Mouse (Mus musculus) midbrain, embryonic 11.5 days (tissue): ENCODE results near the gene Arhgap19. TPM values are rescaled to one million over a fixed set of nuclear protein-coding genes. Genes with fewer than 3 reads are reported as not detected.

Experiments
- ATAC-seq: fragments of 200-750 bp; cut with Nextera tagmentation; 2 replicates; pipeline ENCODE4 v1.8.0; 2017; ENCODE audit warnings: moderate TSS enrichment, moderate library complexity; ENCODE audit not compliant: low FRiP score
- DNase-seq: peaks from one replicate; pipeline ENCODE4 v3.0.0; 2015; ENCODE audit warnings: low spot score; ENCODE audit errors: missing footprints
- H3K27ac ChIP-seq: fragments of 300-500 bp; sonication (generic); 2 replicates; pipeline ENCODE4 v1.5.1; 2014; ENCODE audit warnings: low read depth, low read length
- H3K27me3 ChIP-seq: fragments of 300-500 bp; sonication (generic); 2 replicates; pipeline ENCODE4 v1.6.1; 2014; ENCODE audit warnings: mild to moderate bottlenecking, low read length, moderate library complexity, mixed read lengths; ENCODE audit not compliant: control insufficient read depth, insufficient read depth
- H3K36me3 ChIP-seq: fragments of 300-500 bp; sonication (generic); 2 replicates; pipeline ENCODE4 v1.6.1; 2014; ENCODE audit warnings: mild to moderate bottlenecking, low read length, moderate library complexity, mixed read lengths; ENCODE audit not compliant: control insufficient read depth, insufficient read depth
- H3K4me1 ChIP-seq: fragments of 300-500 bp; sonication (generic); 2 replicates; pipeline ENCODE4 v1.6.1; 2014; ENCODE audit warnings: low read length; ENCODE audit not compliant: control insufficient read depth, insufficient read depth
- H3K4me2 ChIP-seq: fragments of 300-500 bp; sonication (generic); 2 replicates; pipeline ENCODE4 v1.6.1; 2014; ENCODE audit warnings: mild to moderate bottlenecking, moderate library complexity
- H3K4me3 ChIP-seq: fragments of 300-500 bp; sonication (generic); 2 replicates; pipeline ENCODE4 v1.5.1; 2014; ENCODE audit warnings: low read depth, low read length
- H3K9ac ChIP-seq: fragments of 300-500 bp; sonication (generic); 2 replicates; pipeline ENCODE4 v1.6.1; 2014; ENCODE audit warnings: low read length
- H3K9me3 ChIP-seq: fragments of 300-500 bp; sonication (generic); 2 replicates; pipeline ENCODE4 v1.6.1; 2016; ENCODE audit warnings: low read length; ENCODE audit not compliant: control insufficient read depth
- WGBS: fragments of 180-500 bp; shearing (Covaris S2); extraction: QIAGEN DNeasy Blood & Tissue Kit; methylation state at CpG from one replicate; pipeline ENCODE4 v1.1.7; 2014; 5-methylcytosine and 5-hydroxymethylcytosine counted together
- polyA plus RNA-seq: library from polyadenylated mRNA; unstranded; fragments of >200 nt; fragmentation: Nextera tagmentation; extraction: Ambion mirVana; gene quantifications from 2 replicates; pipeline ENCODE4 v1.2.1, GENCODE M21; 2014

Arhgap19 gene
- polyA plus RNA-seq, 1 experiment from 2014 or later = 38.8 TPM

DNA sequence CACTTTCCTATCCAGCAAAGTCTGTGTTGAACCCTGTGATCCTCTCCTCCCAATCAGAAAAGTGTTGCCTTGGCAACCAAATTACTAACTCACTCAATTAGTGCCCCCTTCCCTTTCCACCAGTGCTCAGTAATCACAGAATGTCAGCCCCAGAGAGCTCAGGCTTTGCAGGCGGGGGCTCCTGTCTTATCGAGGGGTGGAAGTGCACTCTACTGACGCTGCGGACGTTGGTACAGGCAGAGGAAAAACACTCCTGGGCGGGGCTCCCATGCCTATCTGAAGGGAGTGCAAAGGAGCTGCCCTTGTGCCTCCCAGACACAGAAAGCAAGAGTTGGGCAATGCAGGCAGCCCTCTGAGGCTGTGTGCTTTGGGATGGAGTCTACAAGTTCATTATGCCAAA lies 34.0 kb upstream of the Arhgap19 start:
- DNase-seq (peak; percentile 84), ATAC-seq (peak; percentile 49; the same call in 1 of the 2 replicates)
- Histone ChIP-seq H3K9ac (no peak overlapping the region; the same call in 1 of the 2 replicates), H3K27me3 (peaks cover 6% of the 10 kb centered on the region; the same call in 1 of the 2 replicates), H3K27ac (no peak overlapping the region), H3K9me3 (no peaks in the 10 kb centered on the region), H3K4me3 (no peak overlapping the region), H3K36me3 (no peaks in the 10 kb centered on the region), H3K4me1 (peaks cover 20% of the 10 kb centered on the region), H3K4me2 (peak overlapping the region; percentile 21)
- 5% methylated on average over 6 of the region's 6 CpGs for WGBS

DNA sequence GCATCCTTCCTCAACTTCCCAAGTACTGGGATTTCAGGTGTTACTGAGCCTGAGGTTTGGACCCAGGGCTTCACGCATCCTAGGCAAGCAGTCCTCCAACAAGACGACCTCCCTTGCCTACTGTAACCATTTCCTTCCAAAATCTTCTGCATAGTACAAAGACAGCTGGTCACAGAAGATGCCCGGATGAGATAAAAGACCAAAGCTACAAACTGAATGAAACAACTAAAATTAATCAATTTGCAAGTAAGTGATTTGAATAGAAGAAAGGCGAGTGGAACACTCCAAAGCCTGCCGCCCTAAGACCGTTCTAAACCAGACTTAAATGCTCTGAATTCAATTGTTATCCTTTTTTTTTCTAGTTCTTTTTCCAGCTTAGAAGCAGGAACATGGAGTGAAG lies 33.6 kb upstream of the Arhgap19 start:
- no peak overlapping the region for H3K27ac ChIP-seq
- ATAC-seq (no peak), DNase-seq (peak; percentile 72)
- H3K36me3 ChIP-seq = no peaks in the 10 kb centered on the region
- peaks cover 23% of the 10 kb centered on the region for H3K4me1 ChIP-seq
- H3K4me2 ChIP-seq = no peak overlapping the region
- WGBS = 51% methylated on average over 6 of the region's 6 CpGs
- H3K4me3 ChIP-seq = no peak overlapping the region
- H3K9me3 ChIP-seq = no peaks in the 10 kb centered on the region
- no peak overlapping the region; the same call in 1 of the 2 replicates for H3K9ac ChIP-seq
- peaks cover 6% of the 10 kb centered on the region; the same call in 1 of the 2 replicates for H3K27me3 ChIP-seq

DNA sequence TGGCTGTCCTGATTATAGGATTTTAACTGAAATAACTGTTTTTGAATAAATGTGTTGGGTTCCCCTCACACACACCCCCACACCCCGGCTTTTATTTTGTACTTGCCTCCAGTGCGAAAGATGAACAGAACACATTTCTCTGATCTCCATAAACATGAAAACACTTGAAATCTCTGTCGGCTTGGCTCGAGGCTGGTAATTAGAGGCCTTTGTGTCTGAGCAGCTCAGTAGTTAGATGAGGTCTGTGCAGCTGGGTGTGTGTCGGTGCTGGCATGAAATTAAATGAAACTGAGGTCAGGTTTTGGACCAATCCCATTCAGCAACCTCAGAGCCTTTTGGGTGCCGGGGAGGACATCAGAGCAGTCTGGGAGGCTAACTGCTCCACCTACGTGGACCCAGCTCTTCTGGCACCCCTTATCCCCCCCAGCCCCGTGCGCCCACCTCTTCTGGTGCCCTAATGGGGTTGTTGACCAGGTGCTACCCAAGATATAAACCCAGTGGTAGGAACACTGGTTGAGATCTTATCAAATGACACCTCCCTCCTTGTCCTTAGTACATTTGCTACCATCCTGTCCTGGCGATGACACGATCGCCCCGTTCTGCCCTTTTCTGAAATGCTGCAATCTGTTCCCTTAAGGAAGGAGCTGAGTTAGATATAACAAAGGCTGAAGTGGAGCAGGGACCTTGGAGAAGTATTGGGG lies 30.8 kb upstream of the Arhgap19 start:
- Histone ChIP-seq H3K27ac (no peak overlapping the region), H3K9ac (no peak overlapping the region; the same call in 1 of the 2 replicates), H3K27me3 (peaks cover 6% of the 10 kb centered on the region; the same call in 1 of the 2 replicates), H3K4me3 (no peak overlapping the region; the same call in 1 of the 2 replicates), H3K9me3 (no peaks in the 10 kb centered on the region), H3K4me1 (peaks cover 28% of the 10 kb centered on the region), H3K4me2 (peak overlapping the region; percentile 23; the same call in 1 of the 2 replicates), H3K36me3 (no peaks in the 10 kb centered on the region)
- DNase-seq (peak; percentile 74), ATAC-seq (no peak)
- 71% methylated on average over 13 of the region's 13 CpGs for WGBS

DNA sequence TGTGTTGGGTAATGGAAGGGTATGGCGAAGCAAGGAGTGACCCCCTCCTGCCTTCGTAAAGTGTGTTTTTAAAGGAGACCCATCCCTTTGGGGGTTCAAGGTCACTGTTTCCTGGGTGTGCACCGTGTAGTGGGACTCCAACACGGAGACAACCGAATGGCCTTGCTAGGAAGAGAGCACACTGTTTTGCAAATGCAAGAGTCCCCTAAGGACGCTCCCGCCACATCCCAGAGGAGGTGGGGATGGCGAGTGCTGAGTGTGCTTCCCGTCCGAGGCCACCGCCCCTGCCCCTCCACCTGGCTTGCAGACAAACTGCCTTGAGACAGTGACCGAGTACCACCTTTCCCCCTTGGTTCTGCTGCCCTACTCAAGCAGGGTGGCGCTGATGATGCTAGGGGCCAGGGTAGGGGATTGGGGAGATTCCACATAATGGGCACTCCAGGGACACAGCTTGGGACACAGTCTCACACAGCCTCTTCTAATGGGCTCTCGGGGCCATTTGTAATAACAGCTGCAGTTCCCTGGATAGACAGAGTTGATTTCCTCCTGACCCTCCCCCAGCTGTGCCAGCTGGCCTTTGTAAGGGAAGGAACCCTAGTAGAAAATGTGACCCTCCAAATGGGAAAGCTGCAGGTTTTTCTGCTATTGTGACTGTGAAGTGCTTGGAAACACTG lies 30.0 kb upstream of the Arhgap19 start:
- whole genome bisulfite sequencing = 4% methylated on average over 14 of the region's 14 CpGs
- ATAC-seq (no peak), DNase-seq (peak; percentile 89)
- peak overlapping the region; percentile 99 for H3K4me2 ChIP-seq
- H3K27me3 ChIP-seq = peaks cover 6% of the 10 kb centered on the region; the same call in 1 of the 2 replicates
- H3K9ac ChIP-seq = peak overlapping the region; percentile 73
- H3K4me3 ChIP-seq = peak overlapping the region; percentile 67
- H3K9me3 ChIP-seq = no peaks in the 10 kb centered on the region
- H3K4me1 ChIP-seq = peaks cover 28% of the 10 kb centered on the region
- H3K27ac ChIP-seq = no peak overlapping the region
- no peaks in the 10 kb centered on the region for H3K36me3 ChIP-seq

DNA sequence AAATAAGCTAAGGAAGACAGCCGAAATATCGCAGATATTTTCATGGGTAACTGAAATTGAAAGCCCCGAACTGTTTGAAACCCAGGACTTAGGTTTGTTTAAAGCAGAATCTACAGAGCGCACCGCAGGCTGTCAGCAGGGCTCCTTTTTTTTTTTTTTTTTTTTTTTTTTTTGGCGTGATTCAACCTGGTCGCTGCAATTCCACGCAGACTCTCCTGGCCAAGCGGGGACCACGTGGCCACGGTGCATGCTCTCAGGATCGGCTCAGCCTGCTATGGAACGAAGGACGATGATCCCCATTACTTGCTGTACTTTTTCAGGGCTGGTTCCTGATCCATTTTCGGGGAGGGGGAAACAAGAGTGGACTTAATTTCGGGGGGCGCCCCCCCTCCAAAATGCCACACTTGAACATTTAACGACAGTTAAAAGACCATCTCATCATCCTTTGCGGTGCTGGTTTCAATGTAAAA lies 29.3 kb upstream of the Arhgap19 start:
- peaks cover 6% of the 10 kb centered on the region; the same call in 1 of the 2 replicates for H3K27me3 ChIP-seq

DNA sequence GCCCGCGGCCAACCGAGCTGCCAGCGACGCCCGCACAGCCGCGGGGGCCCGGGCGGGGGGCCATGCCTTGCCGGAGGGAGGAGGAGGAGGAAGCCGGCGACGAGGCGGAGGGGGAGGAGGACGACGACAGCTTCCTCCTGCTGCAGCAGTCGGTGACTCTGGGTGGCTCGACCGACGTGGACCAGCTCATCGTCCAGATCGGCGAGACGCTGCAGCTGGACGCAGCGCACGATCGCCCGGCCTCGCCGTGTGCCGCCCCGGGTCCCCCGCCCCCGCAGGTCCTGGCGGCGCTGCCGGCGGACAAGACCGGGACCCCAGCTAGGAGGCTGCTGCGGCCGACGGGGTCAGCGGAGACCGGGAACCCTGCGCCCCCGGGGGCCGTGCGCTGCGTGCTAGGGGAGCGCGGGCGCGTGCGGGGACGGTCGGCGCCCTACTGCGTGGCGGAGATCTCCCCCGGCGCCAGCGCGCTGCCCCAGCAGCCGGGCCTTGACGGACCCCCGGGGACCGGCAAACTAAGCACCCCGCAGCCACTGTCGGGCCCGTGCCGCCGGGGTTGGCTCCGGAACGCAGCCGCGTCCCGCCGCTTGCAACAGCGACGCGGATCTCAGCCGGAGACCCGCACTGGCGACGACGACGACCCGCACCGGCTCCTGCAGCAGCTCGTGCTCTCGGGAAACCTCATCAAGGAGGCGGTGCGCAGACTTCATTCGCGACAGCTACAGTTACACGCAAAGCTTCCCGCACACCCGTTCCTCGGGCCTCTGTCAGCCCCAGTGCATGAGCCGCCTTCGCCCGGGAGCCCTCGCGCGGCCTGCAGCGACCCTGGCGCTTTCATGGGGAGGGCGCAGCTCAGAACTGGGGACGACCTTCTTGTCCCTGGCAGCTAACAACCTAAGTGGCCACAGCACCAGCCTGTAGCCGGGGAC lies 28.5 kb upstream of the Arhgap19 start:
- Histone ChIP-seq H3K4me2 (peak overlapping the region; percentile 99), H3K9me3 (no peaks in the 10 kb centered on the region), H3K36me3 (no peaks in the 10 kb centered on the region), H3K9ac (peak overlapping the region; percentile 73), H3K27ac (peak overlapping the region; percentile 90), H3K4me3 (peak overlapping the region; percentile 67), H3K4me1 (peaks cover 23% of the 10 kb centered on the region), H3K27me3 (peaks cover 6% of the 10 kb centered on the region; the same call in 1 of the 2 replicates)
- WGBS = under 1% methylated on average over 85 of the region's 112 CpGs
- ATAC-seq = peak; percentile 78
- peak; percentile 97 for DNase-seq

More for the DNA sequence above, 29.3 kb upstream of the Arhgap19 start:
- DNase-seq (no peak), ATAC-seq (no peak)
- Histone ChIP-seq H3K4me2 (peak overlapping the region; percentile 99), H3K36me3 (no peaks in the 10 kb centered on the region), H3K9me3 (no peaks in the 10 kb centered on the region), H3K27ac (no peak overlapping the region), H3K9ac (peak overlapping the region; percentile 73), H3K4me3 (peak overlapping the region; percentile 67), H3K4me1 (peaks cover 28% of the 10 kb centered on the region)
- WGBS = under 1% methylated on average over 19 of the region's 19 CpGs

DNA sequence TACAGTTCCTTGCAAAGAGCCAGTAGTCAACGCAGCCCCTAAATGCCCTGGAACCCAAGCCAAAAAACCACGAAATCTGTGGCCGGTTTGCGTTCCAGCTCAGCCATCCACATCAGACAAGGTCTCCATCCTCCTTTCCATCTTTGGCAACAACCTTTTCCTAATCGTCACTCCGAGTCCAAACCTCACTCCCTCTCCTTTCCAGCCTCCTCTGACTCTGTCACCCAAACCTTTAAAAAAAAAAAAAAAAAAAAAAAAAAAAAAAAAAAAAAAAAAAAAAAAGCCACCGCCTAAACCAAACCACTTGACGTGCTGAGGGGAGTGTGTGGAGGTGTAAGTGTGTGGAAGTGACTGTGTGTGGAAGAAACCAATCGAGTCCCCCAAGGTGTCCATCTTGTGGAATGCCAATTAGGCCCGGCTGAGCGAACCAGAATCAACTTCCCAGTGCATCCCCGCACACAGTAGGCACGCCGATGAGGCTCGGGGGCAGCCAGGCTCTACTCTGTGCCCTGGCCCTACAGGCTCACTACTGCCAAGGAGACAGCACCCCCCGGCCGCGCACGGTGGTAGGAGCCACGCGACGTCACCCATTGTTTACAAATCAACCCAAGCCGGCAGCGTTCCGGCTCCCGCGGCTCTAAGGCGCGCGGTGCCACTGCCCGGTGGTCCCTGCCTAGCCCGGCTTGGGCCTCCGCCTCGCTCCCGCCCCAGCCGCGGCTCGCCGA lies 27.7 kb upstream of the Arhgap19 start, which contains the start of gene Frat1:
TSS of gene Frat1 (plus strand) at position 590 of the 725 bp plus-strand sequence.
- peak; percentile 94 for ATAC-seq
- Histone ChIP-seq H3K27me3 (peaks cover 6% of the 10 kb centered on the region; the same call in 1 of the 2 replicates), H3K9ac (peak within 1 kb of the TSS; percentile 73), H3K4me1 (peaks cover 21% of the 10 kb centered on the region), H3K4me2 (peak within 1 kb of the TSS; percentile 99), H3K36me3 (no peaks in the 10 kb centered on the region), H3K27ac (peak within 1 kb of the TSS; percentile 90), H3K9me3 (no peaks in the 10 kb centered on the region), H3K4me3 (peak within 1 kb of the TSS; percentile 67)
- DNase-seq = peak; percentile 100
- WGBS = under 1% methylated on average over 39 of the region's 39 CpGs

DNA sequence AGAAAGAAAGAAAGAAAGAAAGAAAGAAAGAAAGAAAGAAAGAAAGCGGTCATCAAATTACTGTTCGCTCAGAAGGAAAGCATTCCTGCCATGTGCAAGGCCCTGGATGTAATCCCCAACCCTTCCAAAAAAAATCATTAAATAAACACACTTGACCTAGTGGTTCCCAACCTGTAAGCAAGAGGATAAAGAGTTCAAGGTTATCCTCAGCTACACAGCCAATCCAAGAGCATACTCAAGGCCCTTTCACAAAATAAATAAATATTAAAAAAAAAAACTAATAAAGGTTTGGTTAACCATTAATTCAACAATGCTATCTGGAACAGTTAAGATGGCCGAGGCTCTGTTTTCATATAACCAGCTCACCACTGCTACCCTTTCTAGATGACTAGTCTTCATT lies 27.1 kb upstream of the Arhgap19 start:
- DNase-seq = peak; percentile 77
- H3K27ac ChIP-seq = peak overlapping the region; percentile 48
- no peaks in the 10 kb centered on the region for H3K9me3 ChIP-seq
- H3K9ac ChIP-seq = peak overlapping the region; percentile 45; the same call in 1 of the 2 replicates
- peak overlapping the region; percentile 99 for H3K4me2 ChIP-seq
- 76% methylated on average over 3 of the region's 3 CpGs for WGBS
- peak overlapping the region; percentile 67 for H3K4me3 ChIP-seq
- H3K36me3 ChIP-seq = no peaks in the 10 kb centered on the region
- ATAC-seq = no peak
- H3K27me3 ChIP-seq = peaks cover 6% of the 10 kb centered on the region; the same call in 1 of the 2 replicates
- H3K4me1 ChIP-seq = peaks cover 21% of the 10 kb centered on the region
